ENCODE assay signal across 9 mouse cellular contexts in the genomic region with DNA sequence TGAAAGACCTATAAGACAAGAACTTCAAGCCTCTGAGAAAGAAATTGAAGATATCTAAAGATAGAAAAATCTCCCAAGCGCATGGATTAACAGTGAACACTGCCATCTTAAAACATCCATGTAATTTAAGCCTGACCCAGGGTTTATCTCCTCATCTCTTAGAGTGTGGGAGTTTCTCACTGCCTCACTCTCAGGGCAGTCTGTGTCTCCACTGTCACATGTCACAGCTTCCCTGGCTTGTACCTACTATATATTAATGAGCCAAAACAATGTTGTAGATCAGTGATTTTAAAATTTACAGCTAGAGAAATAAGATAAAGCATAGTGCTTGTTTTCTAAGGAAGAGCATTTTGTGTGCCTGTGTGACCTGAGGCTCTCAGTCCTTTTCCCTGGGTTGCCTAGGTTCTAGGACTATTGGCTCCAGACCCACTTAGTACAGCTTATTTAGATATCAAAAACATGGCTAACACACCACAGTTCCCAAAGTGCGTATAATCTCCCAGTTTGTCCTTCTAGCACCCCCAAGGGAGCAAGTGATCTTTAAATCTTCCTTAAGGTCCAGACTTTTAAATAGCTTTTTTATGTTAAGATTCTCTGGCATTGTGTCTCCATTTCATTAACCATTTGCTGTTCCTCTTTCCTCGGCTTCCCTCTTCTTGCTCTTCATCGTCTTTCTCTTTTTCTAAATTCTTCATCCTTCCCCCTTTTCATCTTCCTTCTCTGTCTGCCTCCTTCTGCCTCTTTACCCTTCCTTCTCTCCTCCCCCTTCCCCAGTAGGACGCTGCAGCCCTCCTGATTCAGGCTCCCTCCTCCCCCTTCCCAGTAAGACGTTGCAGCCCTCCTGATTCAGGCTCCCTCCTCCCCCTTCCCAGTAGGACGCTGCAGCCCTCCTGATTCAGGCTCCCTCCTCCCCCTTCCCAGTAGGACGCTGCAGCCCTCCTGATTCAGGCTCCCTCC. TPM values are rescaled to one million over a fixed set of nuclear protein-coding genes. Genes with fewer than 3 reads are reported as not detected.
DNase-seq lines count a peak whose midpoint lies in the region; ATAC-seq and TF ChIP-seq lines count a peak whose summit lies in the region.
"Had no signal": no experiment of that assay in that cellular context is flagged by ENCODE, and none has a peak within 500 bp of the region (broad histone marks: within the 10 kb centered on the region; RNA-seq: fewer than 3 reads in every experiment).

No protein-coding gene starts in this region.

- peak overlapping the region; percentile 13; the same call in 1 of the 2 replicates for H3K4me2 ChIP-seq in embryonic facial prominence, embryonic 11.5 days (ENCODE audit: low read depth, low read length)
- peak overlapping the region; percentile 51 for H3K4me2 ChIP-seq in intestine, embryonic 15.5 days (replicated peaks)

- DNase-seq in left cerebral cortex, adult 2 months (ENCODE audit: extremely low spot score in 1 of 2, low spot score in 2 of 2) = no peak
- no peak for DNase-seq in left cerebral cortex, adult 11 months (ENCODE audit: low spot score)
- no peak for DNase-seq in embryonic facial prominence, embryonic 11.5 days (ENCODE audit: low spot score)
- no peak for DNase-seq in yolk sac, embryonic 10.5 days (ENCODE audit: low spot score)
- no peak for DNase-seq in ovary, postnatal 10 days (ENCODE audit: low spot score)
- DNase-seq in adrenal gland, adult (ENCODE audit: inconsistent age in 2 of 2, low spot score in 1 of 2) = no peak

- 16% methylated on average over 6 of the region's 8 CpGs for WGBS in embryonic facial prominence, embryonic 11.5 days
- 17% methylated on average over 7 of the region's 8 CpGs for WGBS in intestine, embryonic 15.5 days
- WGBS in olfactory bulb, adult 2 months = 15% methylated on average over 8 of the region's 8 CpGs

- H3K9ac ChIP-seq in embryonic facial prominence, embryonic 11.5 days (replicated peaks; ENCODE audit: low read length) = no peak overlapping the region
- H3K9ac ChIP-seq in intestine, embryonic 15.5 days = no peak overlapping the region

- intact Hi-C loops in left cerebral cortex, adult 2 months (cut with DNase I) = no loop called here

- no peaks in the 10 kb centered on the region for H3K36me3 ChIP-seq in embryonic facial prominence, embryonic 11.5 days (replicated peaks; ENCODE audit: control insufficient read depth, insufficient read depth, low read depth, low read length)
- no peaks in the 10 kb centered on the region for H3K36me3 ChIP-seq in intestine, embryonic 15.5 days

- TF ChIP-seq POLR2A in olfactory bulb, adult 2 months (IDR thresholded peaks at IDR 0.05; ENCODE audit: insufficient read depth, low read depth, low read length) = no peak

- H3K27me3 ChIP-seq in embryonic facial prominence, embryonic 11.5 days (ENCODE audit: control insufficient read depth, insufficient read depth, low read length) = no peaks in the 10 kb centered on the region
- no peaks in the 10 kb centered on the region for H3K27me3 ChIP-seq in intestine, embryonic 15.5 days (replicated peaks)
- H3K27me3 ChIP-seq: Patski had no signal

- peak overlapping the region; percentile 58 for H3K27ac ChIP-seq in left cerebral cortex, adult 2 months
- H3K27ac ChIP-seq in embryonic facial prominence, embryonic 11.5 days (replicated peaks; ENCODE audit: low read depth, low read length) = no peak overlapping the region
- no peak overlapping the region for H3K27ac ChIP-seq in intestine, embryonic 15.5 days
- H3K27ac ChIP-seq in olfactory bulb, adult 2 months (ENCODE audit: insufficient read depth, low read depth, low read length) = no peak overlapping the region

- H3K9me3 ChIP-seq in embryonic facial prominence, embryonic 11.5 days (replicated peaks; ENCODE audit: control insufficient read depth, low read length) = no peaks in the 10 kb centered on the region
- no peaks in the 10 kb centered on the region for H3K9me3 ChIP-seq in intestine, embryonic 15.5 days

- H3K4me1 ChIP-seq in embryonic facial prominence, embryonic 11.5 days (ENCODE audit: control insufficient read depth, insufficient read depth, low read length) = no peaks in the 10 kb centered on the region
- H3K4me1 ChIP-seq in intestine, embryonic 15.5 days (replicated peaks) = no peaks in the 10 kb centered on the region; the same call in 1 of the 2 replicates
- peaks cover 2% of the 10 kb centered on the region; the same call in 1 of the 2 replicates for H3K4me1 ChIP-seq in olfactory bulb, adult 2 months (ENCODE audit: control insufficient read depth, insufficient read depth, low read length)

- TF ChIP-seq CTCF in left cerebral cortex, adult 2 months (IDR thresholded peaks at IDR 0.05) = no peak
- no peak for TF ChIP-seq CTCF in olfactory bulb, adult 2 months (IDR thresholded peaks at IDR 0.05; ENCODE audit: insufficient read depth, low read depth, low read length)

- ATAC-seq in embryonic facial prominence, embryonic 11.5 days (replicated peaks; ENCODE audit: insufficient number of reproducible peaks, low FRiP score, low TSS enrichment, low read depth) = 0 out of 2 replicates have a peak, but pooled peaks have one; percentile 48
- ATAC-seq in intestine, embryonic 15.5 days = no peak
- ATAC-seq: Patski had no signal

- peak overlapping the region; percentile 40 for H3K4me3 ChIP-seq in left cerebral cortex, adult 2 months
- H3K4me3 ChIP-seq in embryonic facial prominence, embryonic 11.5 days (ENCODE audit: low read depth, low read length) = no peak overlapping the region; the same call in 1 of the 2 replicates
- H3K4me3 ChIP-seq in intestine, embryonic 15.5 days (replicated peaks) = peak overlapping the region; percentile 15; the same call in 1 of the 2 replicates
- peak overlapping the region; percentile 33 for H3K4me3 ChIP-seq in olfactory bulb, adult 2 months (ENCODE audit: insufficient read depth, low read depth, low read length)

RNA-seq across cellular contexts. Expression of gene Abcb1b, which starts 22.0 kb away (rescaled TPM):
- 1 to 10 TPM; 2.5 to 3.1 TPM for total RNA-seq in left cerebral cortex, adult 2 months (2021)
- 0.74 and 0.77 TPM in 2 replicates for polyA plus RNA-seq in embryonic facial prominence, embryonic 11.5 days (2014; fragmentation: Nextera tagmentation; extraction: Ambion mirVana)
- 1.4 and 2.7 TPM in 2 replicates for polyA plus RNA-seq in intestine, embryonic 15.5 days (2015; fragmentation: Nextera tagmentation; extraction: Ambion mirVana)
- not detected in 2 replicates for polyA plus RNA-seq in olfactory bulb, adult 2 months (2012; ENCODE audit: insufficient read depth, insufficient read length, low replicate concordance, missing spikeins)
